Mouse (Mus musculus) hindbrain, embryonic 10.5 days (tissue): ENCODE measurements around the gene Msl3l2. TPM values are rescaled to one million over a fixed set of nuclear protein-coding genes. Genes with fewer than 3 reads are reported as not detected.

Source experiments
- DNase-seq: peaks from one replicate; pipeline ENCODE4 v3.0.0-alpha.2; 2017; ENCODE audit warnings: low spot score
- H3K27ac ChIP-seq: fragments of 300-500 bp; sonication (generic); 2 replicates; pipeline ENCODE4 v1.5.1; 2016; ENCODE audit warnings: mild to moderate bottlenecking, moderate library complexity
- H3K27me3 ChIP-seq: fragments of 300-500 bp; sonication (generic); 2 replicates; pipeline ENCODE4 v1.6.1; 2016; ENCODE audit warnings: mild to moderate bottlenecking; ENCODE audit not compliant: poor library complexity, insufficient read depth, severe bottlenecking
- H3K36me3 ChIP-seq: fragments of 300-500 bp; sonication (generic); 2 replicates; pipeline ENCODE4 v1.6.1; 2016; ENCODE audit warnings: mild to moderate bottlenecking, moderate library complexity
- H3K4me1 ChIP-seq: fragments of 300-500 bp; sonication (generic); replicated peaks from 2 replicates; pipeline ENCODE4 v1.6.1; 2016; ENCODE audit warnings: mild to moderate bottlenecking
- H3K4me3 ChIP-seq: fragments of 300-500 bp; sonication (generic); 2 replicates; pipeline ENCODE4 v1.5.1; 2016; ENCODE audit warnings: mild to moderate bottlenecking, moderate library complexity
- H3K9me3 ChIP-seq: fragments of 300-500 bp; sonication (generic); 2 replicates; pipeline ENCODE4 v1.6.1; 2016; ENCODE audit warnings: mild to moderate bottlenecking, moderate library complexity
- WGBS: fragments of 180-500 bp; shearing (Covaris S2); methylation state at CpG from one replicate; pipeline ENCODE4 v1.1.7; 2016; 5-methylcytosine and 5-hydroxymethylcytosine counted together
- polyA plus RNA-seq: library from polyadenylated mRNA; unstranded; fragments of >200 nt; fragmentation: Nextera tagmentation; extraction: Ambion mirVana; gene quantifications from 2 replicates; pipeline ENCODE4 v1.2.1, GENCODE M21; 2016

The Msl3l2 gene
- 6.8 and 10.2 TPM in 2 replicates for polyA plus RNA-seq

GRCm38 (mm10) chr10:56106333-56106995, at the start of gene Msl3l2:
Gene Msl3l2 (plus strand): TSS chr10:56106917.
- Histone ChIP-seq H3K27ac (peak within 1 kb of the TSS; percentile 82), H3K27me3 (no peaks in the 10 kb centered on the region), H3K9me3 (no peaks in the 10 kb centered on the region), H3K36me3 (no peaks in the 10 kb centered on the region), H3K4me3 (peak within 1 kb of the TSS; percentile 40), H3K4me1 (peaks cover 10% of the 10 kb centered on the region)
- WGBS: 30% methylated on average over 18 of the region's 18 CpGs
- DNase-seq: peak; percentile 73

- Histone ChIP-seq H3K27ac (no peak overlapping the region), H3K36me3 (no peaks in the 10 kb centered on the region), H3K4me1 (no peaks in the 10 kb centered on the region), H3K27me3 (no peaks in the 10 kb centered on the region), H3K4me3 (no peak overlapping the region), H3K9me3 (no peaks in the 10 kb centered on the region)
- DNase-seq: no peak
- WGBS: 66% methylated on average over 3 of the region's 3 CpGs
Measured at GRCm38 (mm10) chr10:56058979-56059422, 47.7 kb upstream of the Msl3l2 start.

GRCm38 (mm10) chr10:56061238-56061830, 45.4 kb upstream of the Msl3l2 start:
- Histone ChIP-seq H3K9me3 (no peaks in the 10 kb centered on the region), H3K4me1 (no peaks in the 10 kb centered on the region), H3K27me3 (no peaks in the 10 kb centered on the region), H3K36me3 (no peaks in the 10 kb centered on the region), H3K4me3 (no peak overlapping the region), H3K27ac (no peak overlapping the region)
- DNase-seq: no peak
- 87% methylated on average over 2 of the region's 2 CpGs for WGBS

- no peak overlapping the region for H3K4me3 ChIP-seq
- no peak for DNase-seq
- H3K27ac ChIP-seq: no peak overlapping the region
- H3K9me3 ChIP-seq: no peaks in the 10 kb centered on the region
- no peaks in the 10 kb centered on the region for H3K4me1 ChIP-seq
- H3K36me3 ChIP-seq: no peaks in the 10 kb centered on the region
- WGBS: 91% methylated on average over 2 of the region's 2 CpGs
- H3K27me3 ChIP-seq: no peaks in the 10 kb centered on the region
Measured at GRCm38 (mm10) chr10:56062746-56063145, 44.0 kb upstream of the Msl3l2 start.

GRCm38 (mm10) chr10:56089714-56090113, 17.0 kb upstream of the Msl3l2 start:
- no peaks in the 10 kb centered on the region for H3K27me3 ChIP-seq
- H3K9me3 ChIP-seq: no peaks in the 10 kb centered on the region
- WGBS: 81% methylated on average over 4 of the region's 4 CpGs
- H3K27ac ChIP-seq: no peak overlapping the region
- H3K4me3 ChIP-seq: no peak overlapping the region
- no peak for DNase-seq
- H3K4me1 ChIP-seq: no peaks in the 10 kb centered on the region
- no peaks in the 10 kb centered on the region for H3K36me3 ChIP-seq

- Histone ChIP-seq H3K9me3 (no peaks in the 10 kb centered on the region), H3K36me3 (no peaks in the 10 kb centered on the region), H3K27me3 (no peaks in the 10 kb centered on the region), H3K4me1 (no peaks in the 10 kb centered on the region), H3K27ac (no peak overlapping the region), H3K4me3 (no peak overlapping the region)
- 86% methylated on average over 5 of the region's 5 CpGs for WGBS
- no peak for DNase-seq
Measured at GRCm38 (mm10) chr10:56094586-56094985, 12.1 kb upstream of the Msl3l2 start.

GRCm38 (mm10) chr10:56096757-56097156, 10.0 kb upstream of the Msl3l2 start:
- H3K4me1 ChIP-seq: no peaks in the 10 kb centered on the region
- no peaks in the 10 kb centered on the region for H3K9me3 ChIP-seq
- H3K27ac ChIP-seq: no peak overlapping the region
- no peak for DNase-seq
- no peaks in the 10 kb centered on the region for H3K27me3 ChIP-seq
- no peak overlapping the region for H3K4me3 ChIP-seq
- no peaks in the 10 kb centered on the region for H3K36me3 ChIP-seq

GRCm38 (mm10) chr10:56099126-56099525, 7.6 kb upstream of the Msl3l2 start:
- no peak overlapping the region for H3K27ac ChIP-seq
- no peaks in the 10 kb centered on the region for H3K27me3 ChIP-seq
- no peaks in the 10 kb centered on the region for H3K9me3 ChIP-seq
- no peaks in the 10 kb centered on the region for H3K36me3 ChIP-seq
- WGBS: 91% methylated on average over 3 of the region's 3 CpGs
- DNase-seq: no peak
- no peaks in the 10 kb centered on the region for H3K4me1 ChIP-seq
- no peak overlapping the region for H3K4me3 ChIP-seq

GRCm38 (mm10) chr10:56099641-56100310, 6.9 kb upstream of the Msl3l2 start:
- Histone ChIP-seq H3K4me1 (no peaks in the 10 kb centered on the region), H3K9me3 (no peaks in the 10 kb centered on the region), H3K27ac (no peak overlapping the region), H3K36me3 (no peaks in the 10 kb centered on the region), H3K27me3 (no peaks in the 10 kb centered on the region), H3K4me3 (no peak overlapping the region)
- 86% methylated on average over 3 of the region's 3 CpGs for WGBS
- DNase-seq: no peak

- H3K36me3 ChIP-seq: no peaks in the 10 kb centered on the region
- WGBS: 45% methylated on average over 1 of the region's 1 CpGs
- no peaks in the 10 kb centered on the region for H3K27me3 ChIP-seq
- peak overlapping the region; percentile 82 for H3K27ac ChIP-seq
- no peak for DNase-seq
- no peaks in the 10 kb centered on the region for H3K9me3 ChIP-seq
- H3K4me1 ChIP-seq: peaks cover 10% of the 10 kb centered on the region
- H3K4me3 ChIP-seq: peak overlapping the region; percentile 40
Measured at GRCm38 (mm10) chr10:56106996-56107334, 248 bp downstream of the Msl3l2 start.

GRCm38 (mm10) chr10:56114951-56115635, 8.4 kb downstream of the Msl3l2 start:
- WGBS: under 1% methylated on average over 50 of the region's 50 CpGs
- Histone ChIP-seq H3K4me3 (peak overlapping the region; percentile 69), H3K4me1 (peaks cover 11% of the 10 kb centered on the region), H3K36me3 (no peaks in the 10 kb centered on the region), H3K9me3 (no peaks in the 10 kb centered on the region), H3K27me3 (no peaks in the 10 kb centered on the region), H3K27ac (peak overlapping the region; percentile 93)
- DNase-seq: peak; percentile 84

GRCm38 (mm10) chr10:56115636-56116180, 9.0 kb downstream of the Msl3l2 start:
- no peaks in the 10 kb centered on the region for H3K27me3 ChIP-seq
- DNase-seq: no peak
- H3K36me3 ChIP-seq: no peaks in the 10 kb centered on the region
- 12% methylated on average over 27 of the region's 27 CpGs for WGBS
- peaks cover 11% of the 10 kb centered on the region for H3K4me1 ChIP-seq
- H3K27ac ChIP-seq: peak overlapping the region; percentile 93
- no peaks in the 10 kb centered on the region for H3K9me3 ChIP-seq
- H3K4me3 ChIP-seq: peak overlapping the region; percentile 69
